Comparison of ENCODE assay signal across 8 mouse cellular contexts in the genomic region with DNA sequence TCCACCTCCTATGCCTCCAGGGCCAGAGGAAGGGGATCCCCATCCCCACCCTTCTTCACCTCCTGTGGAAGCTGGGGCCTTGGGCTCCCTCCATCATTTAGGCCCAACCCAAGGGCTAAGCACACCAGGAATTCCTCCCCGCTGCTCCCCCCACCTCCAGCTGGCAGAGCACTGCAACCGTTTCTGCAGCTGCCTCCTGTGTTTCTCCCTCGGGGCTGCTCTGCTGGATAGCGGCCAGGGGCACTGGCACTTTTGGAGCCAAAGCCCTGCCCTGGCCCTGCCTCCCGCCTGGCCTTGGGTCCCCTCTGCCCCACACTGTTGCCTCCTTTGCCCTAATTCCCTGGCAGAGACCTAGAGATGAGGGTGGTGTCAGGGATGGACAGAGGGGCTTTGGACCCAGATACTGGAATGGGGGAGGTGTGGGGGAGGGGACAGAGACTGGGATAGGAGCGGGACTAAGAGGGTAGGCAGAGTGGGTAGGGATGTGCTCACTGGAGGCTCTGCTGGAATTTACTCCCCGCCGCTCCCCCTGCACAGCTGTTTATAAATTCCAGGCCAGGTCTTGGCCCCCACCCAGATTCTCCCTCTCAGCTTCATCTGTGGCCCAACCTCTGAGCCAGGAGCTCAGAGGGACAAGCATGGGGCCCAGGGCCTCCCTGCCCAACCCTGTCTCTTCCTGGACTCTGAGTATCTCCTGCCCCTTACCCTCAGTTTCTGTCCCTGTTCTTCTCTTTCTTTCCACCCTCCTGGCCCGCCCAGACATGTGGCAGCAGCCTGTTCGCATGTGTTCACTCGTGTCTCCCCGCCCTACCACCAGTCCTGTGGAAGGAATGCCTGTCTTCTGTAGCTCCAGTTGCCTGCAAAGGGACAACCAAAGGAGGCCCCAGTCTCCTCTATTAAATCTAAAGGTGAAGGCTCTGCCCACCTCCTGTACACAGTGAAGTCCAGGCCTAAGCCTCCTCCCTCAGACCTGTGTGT. TPM values are rescaled to one million over a fixed set of nuclear protein-coding genes. Genes with fewer than 3 reads are reported as not detected.
DNase-seq lines count a peak whose midpoint lies in the region; ATAC-seq lines count a peak whose summit lies in the region.

No protein-coding gene starts in this region.

- 40% methylated on average over 12 of the region's 12 CpGs for WGBS in hindbrain, embryonic 13.5 days
- 40% methylated on average over 12 of the region's 12 CpGs for WGBS in limb, embryonic 10.5 days
- WGBS in midbrain, embryonic 14.5 days = 35% methylated on average over 12 of the region's 12 CpGs

- H3K27ac ChIP-seq in hindbrain, embryonic 13.5 days = peak overlapping the region; percentile 44
- H3K27ac ChIP-seq in limb, embryonic 10.5 days = peak overlapping the region; percentile 75
- no peak overlapping the region for H3K27ac ChIP-seq in midbrain, embryonic 14.5 days (replicated peaks; ENCODE audit: low read depth, low read length)

- H3K4me3 ChIP-seq in hindbrain, embryonic 13.5 days = no peak overlapping the region
- H3K4me3 ChIP-seq in limb, embryonic 10.5 days = 0 out of 2 replicates have a peak overlapping the region, but pooled peaks have one; percentile 9
- H3K4me3 ChIP-seq in midbrain, embryonic 14.5 days (replicated peaks; ENCODE audit: low read depth, low read length) = no peak overlapping the region

- H3K4me1 ChIP-seq in hindbrain, embryonic 13.5 days (replicated peaks) = peaks cover 16% of the 10 kb centered on the region
- H3K4me1 ChIP-seq in limb, embryonic 10.5 days = peaks cover 22% of the 10 kb centered on the region
- H3K4me1 ChIP-seq in midbrain, embryonic 14.5 days (ENCODE audit: control insufficient read depth, insufficient read depth, low read length) = no peaks in the 10 kb centered on the region

- H3K9ac ChIP-seq in hindbrain, embryonic 13.5 days = no peak overlapping the region
- H3K9ac ChIP-seq in midbrain, embryonic 14.5 days (replicated peaks; ENCODE audit: low read length) = no peak overlapping the region

- H3K36me3 ChIP-seq in hindbrain, embryonic 13.5 days = peaks cover under 1% of the 10 kb centered on the region; the same call in 1 of the 2 replicates
- no peaks in the 10 kb centered on the region for H3K36me3 ChIP-seq in limb, embryonic 10.5 days
- no peaks in the 10 kb centered on the region for H3K36me3 ChIP-seq in midbrain, embryonic 14.5 days (ENCODE audit: control insufficient read depth, insufficient read depth, low read length)

- H3K4me2 ChIP-seq in hindbrain, embryonic 13.5 days = no peak overlapping the region; the same call in 1 of the 2 replicates
- no peak overlapping the region for H3K4me2 ChIP-seq in midbrain, embryonic 14.5 days (ENCODE audit: low read length)

- DNase-seq in 3T3-L1 (ENCODE audit: low read depth, low spot score) (peak; percentile 92), adipocyte (ENCODE audit: low spot score) (peak; percentile 95)
- peak; percentile 34 to 40 for DNase-seq in frontal cortex, postnatal 36 days (ENCODE audit: low spot score in 2 of 2)
- DNase-seq in limb, embryonic 10.5 days (ENCODE audit: low spot score) = no peak
- DNase-seq in midbrain, embryonic 14.5 days = peak; percentile 58
- peak; percentile 72 for DNase-seq in urinary bladder, adult 2 months (ENCODE audit: low spot score)
- no peak for DNase-seq in cerebellum, adult 8-10 months

- H3K27me3 ChIP-seq in hindbrain, embryonic 13.5 days = no peaks in the 10 kb centered on the region
- no peaks in the 10 kb centered on the region for H3K27me3 ChIP-seq in limb, embryonic 10.5 days (ENCODE audit: low read depth, poor library complexity, severe bottlenecking)
- H3K27me3 ChIP-seq in midbrain, embryonic 14.5 days (ENCODE audit: control insufficient read depth, insufficient read depth, low read length) = no peaks in the 10 kb centered on the region

- ATAC-seq in hindbrain, embryonic 13.5 days (ENCODE audit: low FRiP score) = peak; percentile 29
- ATAC-seq in midbrain, embryonic 14.5 days (ENCODE audit: low FRiP score, low TSS enrichment) = peak; percentile 51

- no peaks in the 10 kb centered on the region for H3K9me3 ChIP-seq in hindbrain, embryonic 13.5 days
- 0 out of 2 replicates have a peak, but pooled peaks cover 1% of the 10 kb centered on the region for H3K9me3 ChIP-seq in limb, embryonic 10.5 days (replicated peaks)
- H3K9me3 ChIP-seq in midbrain, embryonic 14.5 days (ENCODE audit: control insufficient read depth, low read length) = no peaks in the 10 kb centered on the region

RNA-seq across cellular contexts. Expression of gene Ehd2, which starts 4.8 kb away (rescaled TPM):
- 5.2 and 6.4 TPM in 2 replicates for polyA plus RNA-seq in hindbrain, embryonic 13.5 days (2015; fragmentation: Nextera tagmentation; extraction: Ambion mirVana)
- polyA plus RNA-seq in limb, embryonic 10.5 days (2016; fragmentation: Nextera tagmentation; extraction: Ambion mirVana) = 10.1 and 10.4 TPM in 2 replicates
- polyA plus RNA-seq in midbrain, embryonic 14.5 days (2014; fragmentation: Nextera tagmentation; extraction: Ambion mirVana) = 3.1 and 3.9 TPM in 2 replicates
- 75.8 and 96.6 TPM in 2 replicates for polyA plus RNA-seq in urinary bladder, adult 2 months (2012; rRNA removed)

RNA-seq across cellular contexts. Expression of gene Nop53, which starts 16.7 kb away (rescaled TPM):
- 133 and 135 TPM in 2 replicates for polyA plus RNA-seq in hindbrain, embryonic 13.5 days (2015; fragmentation: Nextera tagmentation; extraction: Ambion mirVana)
- 173 and 203 TPM in 2 replicates for polyA plus RNA-seq in limb, embryonic 10.5 days (2016; fragmentation: Nextera tagmentation; extraction: Ambion mirVana)
- 135 and 136 TPM in 2 replicates for polyA plus RNA-seq in midbrain, embryonic 14.5 days (2014; fragmentation: Nextera tagmentation; extraction: Ambion mirVana)
- polyA plus RNA-seq in urinary bladder, adult 2 months (2012; rRNA removed) = 161 and 200 TPM in 2 replicates

RNA-seq across cellular contexts. Expression of gene Selenow, which starts 40.4 kb away (rescaled TPM):
- polyA plus RNA-seq in hindbrain, embryonic 13.5 days (2015; fragmentation: Nextera tagmentation; extraction: Ambion mirVana) = 1,371 and 1,383 TPM in 2 replicates
- 654 and 733 TPM in 2 replicates for polyA plus RNA-seq in limb, embryonic 10.5 days (2016; fragmentation: Nextera tagmentation; extraction: Ambion mirVana)
- polyA plus RNA-seq in midbrain, embryonic 14.5 days (2014; fragmentation: Nextera tagmentation; extraction: Ambion mirVana) = 1,539 and 1,832 TPM in 2 replicates
- 482 and 493 TPM in 2 replicates for polyA plus RNA-seq in urinary bladder, adult 2 months (2012; rRNA removed)

Comparison
In these comparisons a context has a peak if more than half of its experiments do, and no peak if none do; other contexts are left out.
1. DNase-seq: peak in 3T3-L1 (single experiment), adipocyte (single experiment), frontal cortex, postnatal 36 days (2 of 2), midbrain, embryonic 14.5 days (single experiment) and urinary bladder, adult 2 months (single experiment); none in limb, embryonic 10.5 days (single experiment) and cerebellum, adult 8-10 months (single experiment).